Mouse (Mus musculus) liver, embryonic 11.5 days (tissue): ENCODE measurements around the gene 2210016F16Rik. TPM values are rescaled to one million over a fixed set of nuclear protein-coding genes. Genes with fewer than 3 reads are reported as not detected.

Experiments
- ATAC-seq: fragments of 200-750 bp; cut with Nextera tagmentation; replicated peaks from 2 replicates; pipeline ENCODE4 v1.8.0; 2017; ENCODE audit warnings: moderate number of reproducible peaks, mild to moderate bottlenecking, moderate TSS enrichment, moderate library complexity; ENCODE audit not compliant: low FRiP score
- DNase-seq: peaks from one replicate; pipeline ENCODE4 v3.0.0-alpha.2; 2017; ENCODE audit warnings: low spot score
- H3K27ac ChIP-seq: fragments of 300-500 bp; sonication (generic); 2 replicates; pipeline ENCODE4 v1.5.1; 2014; ENCODE audit warnings: mild to moderate bottlenecking, low read depth, low read length, control low read depth
- H3K27me3 ChIP-seq: fragments of 300-500 bp; sonication (generic); replicated peaks from 2 replicates; pipeline ENCODE4 v1.6.1; 2014; ENCODE audit warnings: low read length, mixed read lengths; ENCODE audit not compliant: control insufficient read depth, insufficient read depth
- H3K36me3 ChIP-seq: fragments of 300-500 bp; sonication (generic); 2 replicates; pipeline ENCODE4 v1.6.1; 2014; ENCODE audit warnings: mild to moderate bottlenecking, low read length, moderate library complexity, mixed read lengths; ENCODE audit not compliant: control insufficient read depth, insufficient read depth
- H3K4me1 ChIP-seq: fragments of 300-500 bp; sonication (generic); replicated peaks from 2 replicates; pipeline ENCODE4 v1.6.1; 2014; ENCODE audit warnings: low read length, mixed read lengths; ENCODE audit not compliant: control insufficient read depth, insufficient read depth
- H3K4me2 ChIP-seq: fragments of 300-500 bp; sonication (generic); 2 replicates; pipeline ENCODE4 v1.6.1; 2014; ENCODE audit warnings: mild to moderate bottlenecking, control low read depth, moderate library complexity
- H3K4me3 ChIP-seq: fragments of 300-500 bp; sonication (generic); 2 replicates; pipeline ENCODE4 v1.5.1; 2014; ENCODE audit warnings: low read depth, low read length, control low read depth
- H3K9ac ChIP-seq: fragments of 300-500 bp; sonication (generic); 2 replicates; pipeline ENCODE4 v1.6.1; 2014; ENCODE audit warnings: low read depth, low read length, control low read depth
- H3K9me3 ChIP-seq: fragments of 300-500 bp; sonication (generic); 2 replicates; pipeline ENCODE4 v1.6.1; 2016; ENCODE audit warnings: low read length, inconsistent platforms, mixed read lengths; ENCODE audit not compliant: control insufficient read depth
- WGBS: fragments of 180-500 bp; shearing (Covaris S2); extraction: QIAGEN DNeasy Blood & Tissue Kit; methylation state at CpG from one replicate; pipeline ENCODE4 v1.1.7; 2014; 5-methylcytosine and 5-hydroxymethylcytosine counted together
- polyA plus RNA-seq: library from polyadenylated mRNA; unstranded; fragments of >200 nt; fragmentation: Nextera tagmentation; extraction: Ambion mirVana; gene quantifications from 2 replicates; pipeline ENCODE4 v1.2.1, GENCODE M21; 2014

The 2210016F16Rik gene
- 39.3 and 39.6 TPM in 2 replicates for polyA plus RNA-seq

- peaks cover 7% of the 10 kb centered on the region for H3K4me1 ChIP-seq
- H3K27me3 ChIP-seq, result no peaks in the 10 kb centered on the region
- H3K9me3 ChIP-seq, result peaks cover 16% of the 10 kb centered on the region
- H3K4me3 ChIP-seq, result peak within 1 kb of the TSS; percentile 82
- H3K9ac ChIP-seq, result peak within 1 kb of the TSS; percentile 93
- peak within 1 kb of the TSS; percentile 70 for H3K27ac ChIP-seq
- H3K36me3 ChIP-seq, result peaks cover 30% of the 10 kb centered on the region
- peak; percentile 77 for ATAC-seq
- peak; percentile 77 for DNase-seq
- 2% methylated on average over 80 of the region's 80 CpGs for WGBS
- peak within 1 kb of the TSS; percentile 95 for H3K4me2 ChIP-seq
These were observed at the start of gene 2210016F16Rik for GRCm38 (mm10) chr13:58384779-58385546. 2210016F16Rik (minus strand) TSS chr13:58385225.

- DNase-seq (no peak), ATAC-seq (no peak)
- WGBS, result 59% methylated on average over 10 of the region's 10 CpGs
- H3K27ac ChIP-seq, result no peak overlapping the region
- no peaks in the 10 kb centered on the region for H3K36me3 ChIP-seq
- H3K4me3 ChIP-seq, result no peak overlapping the region
- no peaks in the 10 kb centered on the region; the same call in 1 of the 2 replicates for H3K27me3 ChIP-seq
- no peak overlapping the region for H3K4me2 ChIP-seq
- H3K9ac ChIP-seq, result no peak overlapping the region
- H3K9me3 ChIP-seq, result no peaks in the 10 kb centered on the region
- H3K4me1 ChIP-seq, result no peaks in the 10 kb centered on the region
These were observed 38.1 kb upstream of the 2210016F16Rik start for GRCm38 (mm10) chr13:58423061-58423660.

GRCm38 (mm10) chr13:58422242-58422641 lies 37.2 kb upstream of the 2210016F16Rik start:
- no peaks in the 10 kb centered on the region; the same call in 1 of the 2 replicates for H3K27me3 ChIP-seq
- 56% methylated on average over 4 of the region's 4 CpGs for WGBS
- no peak for DNase-seq
- no peak overlapping the region for H3K9ac ChIP-seq
- no peak overlapping the region for H3K27ac ChIP-seq
- no peak overlapping the region for H3K4me2 ChIP-seq
- ATAC-seq, result no peak
- no peaks in the 10 kb centered on the region for H3K9me3 ChIP-seq
- no peaks in the 10 kb centered on the region for H3K4me1 ChIP-seq
- H3K4me3 ChIP-seq, result no peak overlapping the region
- no peaks in the 10 kb centered on the region for H3K36me3 ChIP-seq

GRCm38 (mm10) chr13:58421026-58421425 lies 36.0 kb upstream of the 2210016F16Rik start:
- no peaks in the 10 kb centered on the region; the same call in 1 of the 2 replicates for H3K27me3 ChIP-seq
- WGBS, result 69% methylated on average over 4 of the region's 4 CpGs
- no peak for DNase-seq

GRCm38 (mm10) chr13:58419266-58419665 lies 34.2 kb upstream of the 2210016F16Rik start:
- Histone ChIP-seq H3K27me3 (no peaks in the 10 kb centered on the region), H3K27ac (no peak overlapping the region), H3K9ac (no peak overlapping the region), H3K9me3 (no peaks in the 10 kb centered on the region), H3K4me2 (no peak overlapping the region), H3K4me3 (no peak overlapping the region), H3K4me1 (no peaks in the 10 kb centered on the region), H3K36me3 (no peaks in the 10 kb centered on the region)
- 91% methylated on average over 1 of the region's 1 CpGs for WGBS
- DNase-seq, result no peak
- no peak for ATAC-seq

More at GRCm38 (mm10) chr13:58421026-58421425, 36.0 kb upstream of the 2210016F16Rik start:
- H3K4me1 ChIP-seq, result no peaks in the 10 kb centered on the region
- H3K27ac ChIP-seq, result no peak overlapping the region
- H3K9me3 ChIP-seq, result no peaks in the 10 kb centered on the region
- no peak overlapping the region for H3K4me2 ChIP-seq
- H3K9ac ChIP-seq, result no peak overlapping the region
- no peaks in the 10 kb centered on the region for H3K36me3 ChIP-seq
- H3K4me3 ChIP-seq, result no peak overlapping the region
- no peak for ATAC-seq

GRCm38 (mm10) chr13:58418656-58419055 lies 33.6 kb upstream of the 2210016F16Rik start:
- Histone ChIP-seq H3K27me3 (no peaks in the 10 kb centered on the region), H3K27ac (no peak overlapping the region), H3K9ac (no peak overlapping the region), H3K4me2 (no peak overlapping the region), H3K4me3 (no peak overlapping the region), H3K4me1 (no peaks in the 10 kb centered on the region), H3K9me3 (no peaks in the 10 kb centered on the region), H3K36me3 (no peaks in the 10 kb centered on the region)
- DNase-seq (no peak), ATAC-seq (no peak)
- 86% methylated on average over 4 of the region's 4 CpGs for WGBS

- Histone ChIP-seq H3K27me3 (no peaks in the 10 kb centered on the region), H3K9ac (no peak overlapping the region), H3K36me3 (no peaks in the 10 kb centered on the region), H3K27ac (no peak overlapping the region), H3K4me3 (no peak overlapping the region), H3K4me2 (no peak overlapping the region), H3K4me1 (no peaks in the 10 kb centered on the region), H3K9me3 (peaks cover 5% of the 10 kb centered on the region; the same call in 1 of the 2 replicates)
- no peak for ATAC-seq
- WGBS, result 80% methylated on average over 5 of the region's 5 CpGs
- no peak for DNase-seq
These were observed 30.8 kb upstream of the 2210016F16Rik start for GRCm38 (mm10) chr13:58415838-58416237.

GRCm38 (mm10) chr13:58415374-58415773 lies 30.3 kb upstream of the 2210016F16Rik start:
- Histone ChIP-seq H3K27me3 (no peaks in the 10 kb centered on the region), H3K36me3 (peaks cover 4% of the 10 kb centered on the region), H3K4me2 (no peak overlapping the region), H3K27ac (no peak overlapping the region), H3K4me3 (no peak overlapping the region), H3K9me3 (peaks cover 5% of the 10 kb centered on the region; the same call in 1 of the 2 replicates), H3K9ac (no peak overlapping the region), H3K4me1 (no peaks in the 10 kb centered on the region)
- no peak for DNase-seq
- ATAC-seq, result no peak
- 85% methylated on average over 6 of the region's 6 CpGs for WGBS
